Mouse (Mus musculus) embryonic facial prominence, embryonic 12.5 days (tissue): ENCODE measurements around the gene Espl1. TPM values are rescaled to one million over a fixed set of nuclear protein-coding genes. Genes with fewer than 3 reads are reported as not detected.
"Not testable (repeated sequence)": the region's sequence is repeated elsewhere in the genome, so short reads cannot be mapped to it uniquely, and the experiment has no call there.

Experiments
- ATAC-seq: fragments of 200-750 bp; cut with Nextera tagmentation; 2 replicates; pipeline ENCODE4 v1.8.0; 2017; ENCODE audit not compliant: insufficient number of reproducible peaks, insufficient read depth, low FRiP score, low TSS enrichment
- H3K27ac ChIP-seq: fragments of 300-500 bp; sonication (generic); 2 replicates; pipeline ENCODE4 v1.5.1; 2016; ENCODE audit warnings: mild to moderate bottlenecking
- H3K27me3 ChIP-seq: fragments of 300-500 bp; sonication (generic); 2 replicates; pipeline ENCODE4 v1.6.1; 2016; ENCODE audit warnings: mild to moderate bottlenecking, moderate library complexity
- H3K36me3 ChIP-seq: fragments of 300-500 bp; sonication (generic); 2 replicates; pipeline ENCODE4 v1.6.1; 2016; ENCODE audit warnings: mild to moderate bottlenecking
- H3K4me1 ChIP-seq: fragments of 300-500 bp; sonication (generic); 2 replicates; pipeline ENCODE4 v1.6.1; 2016
- H3K4me2 ChIP-seq: fragments of 300-500 bp; sonication (generic); replicated peaks from 2 replicates; pipeline ENCODE4 v1.6.1; 2016; ENCODE audit warnings: mild to moderate bottlenecking, moderate library complexity
- H3K4me3 ChIP-seq: fragments of 300-500 bp; sonication (generic); 2 replicates; pipeline ENCODE4 v1.5.1; 2016; ENCODE audit warnings: mild to moderate bottlenecking
- H3K9ac ChIP-seq: fragments of 300-500 bp; sonication (generic); 2 replicates; pipeline ENCODE4 v1.6.1; 2016; ENCODE audit warnings: mild to moderate bottlenecking, moderate library complexity
- H3K9me3 ChIP-seq: fragments of 300-500 bp; sonication (generic); 2 replicates; pipeline ENCODE4 v1.6.1; 2016; ENCODE audit warnings: mild to moderate bottlenecking, moderate library complexity
- WGBS: fragments of 180-500 bp; shearing (Covaris S2); methylation state at CpG from one replicate; pipeline ENCODE4 v1.1.7; 2016; 5-methylcytosine and 5-hydroxymethylcytosine counted together
- polyA plus RNA-seq: library from polyadenylated mRNA; unstranded; fragments of >200 nt; fragmentation: Nextera tagmentation; extraction: Ambion mirVana; gene quantifications from 2 replicates; pipeline ENCODE4 v1.2.1, GENCODE M21; 2016

Gene Espl1
- polyA plus RNA-seq, 1 experiment from 2014 or later: 36.1 TPM

GRCm38 (mm10) chr15:102311489-102311888 is 15.4 kb downstream of the Espl1 start:
- no peak overlapping the region for H3K4me2 ChIP-seq
- no peaks in the 10 kb centered on the region for H3K9me3 ChIP-seq
- H3K27ac ChIP-seq: no peak overlapping the region
- H3K27me3 ChIP-seq: no peaks in the 10 kb centered on the region
- ATAC-seq: no peak
- H3K36me3 ChIP-seq: peaks cover 74% of the 10 kb centered on the region
- no peak overlapping the region for H3K4me3 ChIP-seq
- H3K9ac ChIP-seq: no peak overlapping the region
- H3K4me1 ChIP-seq: no peaks in the 10 kb centered on the region

GRCm38 (mm10) chr15:102315292-102315691 is 19.2 kb downstream of the Espl1 start:
- H3K36me3 ChIP-seq: peaks cover 80% of the 10 kb centered on the region
- H3K4me1 ChIP-seq: no peaks in the 10 kb centered on the region
- no peak overlapping the region for H3K4me2 ChIP-seq
- H3K27ac ChIP-seq: no peak overlapping the region
- no peaks in the 10 kb centered on the region for H3K9me3 ChIP-seq
- WGBS: 91% methylated on average over 8 of the region's 8 CpGs
- H3K9ac ChIP-seq: no peak overlapping the region
- no peaks in the 10 kb centered on the region for H3K27me3 ChIP-seq
- ATAC-seq: no peak
- no peak overlapping the region for H3K4me3 ChIP-seq

GRCm38 (mm10) chr15:102316263-102316662 is 20.2 kb downstream of the Espl1 start:
- no peak overlapping the region for H3K9ac ChIP-seq
- peaks cover 81% of the 10 kb centered on the region for H3K36me3 ChIP-seq
- H3K27ac ChIP-seq: no peak overlapping the region
- no peak overlapping the region for H3K4me3 ChIP-seq
- no peaks in the 10 kb centered on the region for H3K4me1 ChIP-seq
- ATAC-seq: no peak
- H3K27me3 ChIP-seq: no peaks in the 10 kb centered on the region
- no peak overlapping the region for H3K4me2 ChIP-seq
- WGBS: 89% methylated on average over 6 of the region's 6 CpGs
- H3K9me3 ChIP-seq: no peaks in the 10 kb centered on the region

- no peak overlapping the region for H3K9ac ChIP-seq
- no peak overlapping the region; the same call in 1 of the 2 replicates for H3K27ac ChIP-seq
- no peaks in the 10 kb centered on the region for H3K9me3 ChIP-seq
- ATAC-seq: no peak
- no peaks in the 10 kb centered on the region for H3K27me3 ChIP-seq
- peak overlapping the region; percentile 84 for H3K4me2 ChIP-seq
- H3K4me3 ChIP-seq: no peak overlapping the region
- peaks cover 7% of the 10 kb centered on the region; the same call in 1 of the 2 replicates for H3K4me1 ChIP-seq
- 75% methylated on average over 12 of the region's 12 CpGs for WGBS
- peaks cover 57% of the 10 kb centered on the region for H3K36me3 ChIP-seq
Observed at GRCm38 (mm10) chr15:102324654-102325473, 28.8 kb downstream of the Espl1 start.

- peak; percentile 88; the same call in 1 of the 2 replicates for ATAC-seq
- H3K4me1 ChIP-seq: peaks cover 8% of the 10 kb centered on the region
- H3K27me3 ChIP-seq: no peaks in the 10 kb centered on the region
- peak within 1 kb of the TSS; percentile 72 for H3K27ac ChIP-seq
- peak within 1 kb of the TSS; percentile 84 for H3K4me2 ChIP-seq
- peaks cover 54% of the 10 kb centered on the region for H3K36me3 ChIP-seq
- peak within 1 kb of the TSS; percentile 81 for H3K9ac ChIP-seq
- WGBS: under 1% methylated on average over 40 of the region's 40 CpGs
- no peaks in the 10 kb centered on the region for H3K9me3 ChIP-seq
- H3K4me3 ChIP-seq: peak within 1 kb of the TSS; percentile 90
Observed at GRCm38 (mm10) chr15:102326022-102326576, 30.0 kb downstream of the Espl1 start, which contains the start of gene Pfdn5. TSS of gene Pfdn5 (plus strand) at chr15:102326116.

GRCm38 (mm10) chr15:102326892-102327291 is 30.8 kb downstream of the Espl1 start:
- ATAC-seq: no peak
- Histone ChIP-seq H3K27ac (no peak overlapping the region; the same call in 1 of the 2 replicates), H3K27me3 (no peaks in the 10 kb centered on the region), H3K4me2 (peak overlapping the region; percentile 84), H3K9ac (peak overlapping the region; percentile 81), H3K4me3 (peak overlapping the region; percentile 90), H3K9me3 (no peaks in the 10 kb centered on the region), H3K4me1 (peaks cover 12% of the 10 kb centered on the region), H3K36me3 (peaks cover 46% of the 10 kb centered on the region)
- 67% methylated on average over 8 of the region's 8 CpGs for WGBS

- Histone ChIP-seq H3K4me2 (peak within 1 kb of the TSS; percentile 87), H3K27me3 (no peaks in the 10 kb centered on the region), H3K9me3 (no peaks in the 10 kb centered on the region), H3K9ac (peak within 1 kb of the TSS; percentile 73), H3K4me1 (peaks cover 27% of the 10 kb centered on the region), H3K36me3 (peaks cover 62% of the 10 kb centered on the region), H3K4me3 (peak within 1 kb of the TSS; percentile 85), H3K27ac (peak within 1 kb of the TSS; percentile 86)
- ATAC-seq: peak; percentile 88
- under 1% methylated on average over 30 of the region's 30 CpGs for WGBS
Observed at GRCm38 (mm10) chr15:102331610-102332015, 35.5 kb downstream of the Espl1 start, which contains the start of gene Myg1. TSS of gene Myg1 (plus strand) at chr15:102331709.

GRCm38 (mm10) chr15:102335254-102335653 is 39.2 kb downstream of the Espl1 start:
- no peak overlapping the region for H3K4me3 ChIP-seq
- H3K4me1 ChIP-seq: peaks cover 20% of the 10 kb centered on the region
- H3K27ac ChIP-seq: no peak overlapping the region
- no peaks in the 10 kb centered on the region for H3K27me3 ChIP-seq
- H3K9me3 ChIP-seq: no peaks in the 10 kb centered on the region
- ATAC-seq: no peak
- WGBS: 88% methylated on average over 8 of the region's 8 CpGs
- no peak overlapping the region for H3K9ac ChIP-seq
- H3K36me3 ChIP-seq: peaks cover 78% of the 10 kb centered on the region
- H3K4me2 ChIP-seq: no peak overlapping the region

- H3K9ac ChIP-seq, H3K9me3 ChIP-seq, ATAC-seq, H3K27me3 ChIP-seq, H3K27ac ChIP-seq, H3K4me2 ChIP-seq, H3K4me3 ChIP-seq: not testable (repeated sequence)
- WGBS: 94% methylated on average over 5 of the region's 5 CpGs
- peaks cover 20% of the 10 kb centered on the region for H3K4me1 ChIP-seq
- peaks cover 76% of the 10 kb centered on the region for H3K36me3 ChIP-seq
Observed at GRCm38 (mm10) chr15:102335925-102336324, 39.9 kb downstream of the Espl1 start.

- peaks cover 76% of the 10 kb centered on the region for H3K36me3 ChIP-seq
- peaks cover 14% of the 10 kb centered on the region for H3K4me1 ChIP-seq
- WGBS: 78% methylated on average over 4 of the region's 4 CpGs
- H3K27me3 ChIP-seq: no peaks in the 10 kb centered on the region
- no peak overlapping the region for H3K9ac ChIP-seq
- no peak overlapping the region for H3K4me2 ChIP-seq
- H3K27ac ChIP-seq: no peak overlapping the region
- H3K4me3 ChIP-seq: no peak overlapping the region
- ATAC-seq: no peak
- H3K9me3 ChIP-seq: no peaks in the 10 kb centered on the region
Observed at GRCm38 (mm10) chr15:102336946-102337345, 40.9 kb downstream of the Espl1 start.

GRCm38 (mm10) chr15:102339612-102340011 is 43.5 kb downstream of the Espl1 start:
- Histone ChIP-seq H3K36me3 (peaks cover 63% of the 10 kb centered on the region), H3K4me2 (no peak overlapping the region), H3K4me3 (no peak overlapping the region), H3K4me1 (no peaks in the 10 kb centered on the region), H3K9ac (no peak overlapping the region), H3K27me3 (no peaks in the 10 kb centered on the region), H3K27ac (no peak overlapping the region), H3K9me3 (no peaks in the 10 kb centered on the region)
- WGBS: 76% methylated on average over 5 of the region's 5 CpGs
- ATAC-seq: no peak

- H3K9me3 ChIP-seq: no peaks in the 10 kb centered on the region
- no peaks in the 10 kb centered on the region for H3K4me1 ChIP-seq
- peaks cover 63% of the 10 kb centered on the region for H3K36me3 ChIP-seq
- no peaks in the 10 kb centered on the region for H3K27me3 ChIP-seq
- no peak overlapping the region for H3K4me2 ChIP-seq
- no peak for ATAC-seq
- H3K27ac ChIP-seq: no peak overlapping the region
- 8% methylated on average over 1 of the region's 1 CpGs for WGBS
- H3K4me3 ChIP-seq: no peak overlapping the region
- H3K9ac ChIP-seq: no peak overlapping the region
Observed at GRCm38 (mm10) chr15:102341580-102341979, 45.5 kb downstream of the Espl1 start.
